Mouse (Mus musculus) MEL (cell line): ENCODE results near the gene Cep68.

ENCODE experiments used
- CTCF ChIP-seq, 3 experiments: IDR thresholded peaks in 2 of 3; conservative IDR thresholded peaks in 1 of 3; 2 replicates each; pipeline ENCODE4 v1.5.1; 2011 to 2012; ENCODE audit warnings: low read length in 3 of 3, low read depth in 2 of 3, mild to moderate bottlenecking in 2 of 3, improper control_type of control experiment in 1 of 3, inconsistent platforms in 1 of 3, mixed read lengths in 1 of 3, moderate library complexity in 1 of 3; ENCODE audit not compliant: control insufficient read depth in 1 of 3, insufficient read depth in 1 of 3, poor library complexity in 1 of 3, severe bottlenecking in 1 of 3
- E2F4 ChIP-seq: IDR thresholded peaks from 2 replicates; pipeline ENCODE4 v1.6.1; 2011; ENCODE audit warnings: low read depth, low read length, improper control_type of control experiment, borderline replicate concordance
- EP300 ChIP-seq, 2 experiments: IDR thresholded peaks; 2 replicates each; pipeline ENCODE4 v1.6.1; 2011; ENCODE audit warnings: improper control_type of control experiment in 2 of 2, low read length in 2 of 2, low read depth in 1 of 2, mild to moderate bottlenecking in 1 of 2
- KAT2A ChIP-seq: conservative IDR thresholded peaks from 2 replicates; pipeline ENCODE4 v1.6.1; 2012; ENCODE audit warnings: low read depth, low read length, improper control_type of control experiment, inconsistent platforms
- MAX ChIP-seq: IDR thresholded peaks from 2 replicates; pipeline ENCODE4 v1.6.1; 2011; ENCODE audit warnings: low read length, improper control_type of control experiment
- MXI1 ChIP-seq: IDR thresholded peaks from 2 replicates; pipeline ENCODE4 v1.6.1; 2011; ENCODE audit warnings: mild to moderate bottlenecking, low read depth, low read length, improper control_type of control experiment
- MYB ChIP-seq: IDR thresholded peaks from 2 replicates; pipeline ENCODE4 v1.6.1; 2011; ENCODE audit warnings: mild to moderate bottlenecking, low read depth, low read length, improper control_type of control experiment
- MYC ChIP-seq: IDR thresholded peaks from 2 replicates; pipeline ENCODE4 v1.6.1; 2011; ENCODE audit warnings: low read depth, mild to moderate bottlenecking, low read length, improper control_type of control experiment, moderate library complexity
- SIN3A ChIP-seq: IDR thresholded peaks from 2 replicates; pipeline ENCODE4 v1.6.1; 2012; ENCODE audit warnings: low read length, improper control_type of control experiment, inconsistent platforms
- UBTF ChIP-seq: IDR thresholded peaks from 2 replicates; pipeline ENCODE4 v1.6.1; 2012; ENCODE audit warnings: low read depth, mild to moderate bottlenecking, inconsistent platforms, low read length, improper control_type of control experiment, moderate library complexity, borderline replicate concordance; ENCODE audit not compliant: insufficient read depth
- ZMIZ1 ChIP-seq: IDR thresholded peaks from 2 replicates; pipeline ENCODE4 v1.6.1; 2012; ENCODE audit warnings: low read depth, mild to moderate bottlenecking, inconsistent platforms, low read length, improper control_type of control experiment, moderate library complexity

- no peak for TF ChIP-seq CTCF (IDR thresholded peaks at IDR 0.05 in 2 of 3, conservative IDR thresholded peaks at IDR 0.05 in 1 of 3; ENCODE audit: control insufficient read depth in 1 of 3, insufficient read depth in 1 of 3, low read depth in 2 of 3, low read length in 3 of 3, poor library complexity in 1 of 3, severe bottlenecking in 1 of 3)
- TF ChIP-seq MYC, result no peak
- TF ChIP-seq EP300 (IDR thresholded peaks at IDR 0.05; ENCODE audit: low read depth in 1 of 2, low read length in 2 of 2), result no peak
- no peak for TF ChIP-seq E2F4
- TF ChIP-seq MXI1, result no peak
- no peak for TF ChIP-seq MYB
- no peak for TF ChIP-seq KAT2A
- TF ChIP-seq MAX, result no peak
- TF ChIP-seq UBTF, result no peak
- no peak for TF ChIP-seq SIN3A
- no peak for TF ChIP-seq ZMIZ1
These were observed 12.2 kb downstream of the Cep68 start for GRCm38 (mm10) chr11:20237018-20237417.
